Mouse (Mus musculus) kidney, adult 2 months (tissue): ENCODE data around the gene Grid2.

Experiments used
- CTCF ChIP-seq: fragments of 200-500 bp; conservative IDR thresholded peaks from 2 replicates; pipeline ENCODE4 v1.5.1; 2011; ENCODE audit warnings: low read depth, mild to moderate bottlenecking, control low read depth, low read length, moderate library complexity, mixed read lengths; ENCODE audit not compliant: insufficient read depth, insufficient read length
- POLR2A ChIP-seq: fragments of 200-500 bp; IDR thresholded peaks from one replicate; pipeline ENCODE4 v1.6.1; 2011; ENCODE audit warnings: low read depth, low read length, control low read depth

DNA sequence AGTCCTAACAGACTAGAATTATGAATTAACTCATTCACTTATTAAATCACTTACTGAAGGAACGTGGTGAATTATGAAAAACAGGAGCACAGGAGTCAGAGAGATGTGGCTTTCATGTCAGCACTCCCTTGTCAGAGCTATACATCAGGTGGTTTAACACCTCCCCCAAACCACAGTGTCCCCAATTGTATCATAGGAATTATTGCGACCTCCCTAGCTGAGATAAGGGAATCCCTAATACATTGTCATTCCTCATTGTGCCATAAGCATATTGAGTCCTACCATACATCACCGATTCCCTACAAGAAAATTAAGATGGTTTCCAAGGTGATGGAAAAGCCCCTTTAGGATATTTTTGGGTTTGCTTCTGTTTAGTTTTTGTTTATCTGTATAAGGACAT is 1224.2 kb downstream of the Grid2 start:
- TF ChIP-seq CTCF (no peak), POLR2A (no peak)
